Mouse (Mus musculus) Muller cell, postnatal 12 days (primary cell): ENCODE results near the gene Pla2g6.

Experiments
- DNase-seq: peaks from one replicate; pipeline ENCODE4 v3.0.0-alpha.2; 2015; ENCODE audit errors: inconsistent ontology term

The Pla2g6 gene

GRCm38 (mm10) chr15:79351331-79351767, 23.2 kb upstream of the Pla2g6 start:
- peak; percentile 88 for DNase-seq

GRCm38 (mm10) chr15:79350866-79351265, 22.7 kb upstream of the Pla2g6 start:
- DNase-seq, result no peak

GRCm38 (mm10) chr15:79348651-79349050, 20.5 kb upstream of the Pla2g6 start:
- no peak for DNase-seq

GRCm38 (mm10) chr15:79347845-79348506, 19.8 kb upstream of the Pla2g6 start:
- DNase-seq, result peak; percentile 89

- peak; percentile 98 for DNase-seq
These were observed 19.1 kb upstream of the Pla2g6 start for GRCm38 (mm10) chr15:79347165-79347844.

GRCm38 (mm10) chr15:79346051-79346793, 18.0 kb upstream of the Pla2g6 start, which contains the start of gene Maff:
Gene Maff, plus strand, starts transcription at chr15:79346621.
- DNase-seq, result no peak

GRCm38 (mm10) chr15:79344627-79345026, 16.4 kb upstream of the Pla2g6 start:
- no peak for DNase-seq

GRCm38 (mm10) chr15:79342641-79343337, 14.6 kb upstream of the Pla2g6 start:
- no peak for DNase-seq

- DNase-seq, result no peak
These were observed 10.8 kb upstream of the Pla2g6 start for GRCm38 (mm10) chr15:79338978-79339377.

- no peak for DNase-seq
These were observed 7.0 kb upstream of the Pla2g6 start for GRCm38 (mm10) chr15:79335061-79335655.

- no peak for DNase-seq
These were observed 5.2 kb upstream of the Pla2g6 start for GRCm38 (mm10) chr15:79333409-79333808.

GRCm38 (mm10) chr15:79330521-79330920, 2.3 kb upstream of the Pla2g6 start:
- no peak for DNase-seq

GRCm38 (mm10) chr15:79329979-79330363, 1.8 kb upstream of the Pla2g6 start:
- DNase-seq, result no peak

- DNase-seq, result no peak
These were observed 1.3 kb upstream of the Pla2g6 start for GRCm38 (mm10) chr15:79329346-79329978.

- DNase-seq, result no peak
These were observed 717 bp upstream of the Pla2g6 start for GRCm38 (mm10) chr15:79328939-79329275.

GRCm38 (mm10) chr15:79326971-79327961, 924 bp downstream of the Pla2g6 start:
- DNase-seq, result peak; percentile 78

- no peak for DNase-seq
These were observed 1.9 kb downstream of the Pla2g6 start for GRCm38 (mm10) chr15:79326264-79326663.

- no peak for DNase-seq
These were observed 2.4 kb downstream of the Pla2g6 start for GRCm38 (mm10) chr15:79325742-79326141.

- DNase-seq, result no peak
These were observed 3.8 kb downstream of the Pla2g6 start for GRCm38 (mm10) chr15:79324373-79324772.

GRCm38 (mm10) chr15:79323791-79324155, 4.4 kb downstream of the Pla2g6 start:
- peak; percentile 88 for DNase-seq
